Mouse (Mus musculus) retina, adult 2 months (tissue): Measurements from ENCODE around the gene Plagl1.

Source experiments
- DNase-seq: peaks from one replicate; pipeline ENCODE4 v3.0.0-alpha.2; 2012; ENCODE audit warnings: low read depth, low spot score

The Plagl1 gene

DNA sequence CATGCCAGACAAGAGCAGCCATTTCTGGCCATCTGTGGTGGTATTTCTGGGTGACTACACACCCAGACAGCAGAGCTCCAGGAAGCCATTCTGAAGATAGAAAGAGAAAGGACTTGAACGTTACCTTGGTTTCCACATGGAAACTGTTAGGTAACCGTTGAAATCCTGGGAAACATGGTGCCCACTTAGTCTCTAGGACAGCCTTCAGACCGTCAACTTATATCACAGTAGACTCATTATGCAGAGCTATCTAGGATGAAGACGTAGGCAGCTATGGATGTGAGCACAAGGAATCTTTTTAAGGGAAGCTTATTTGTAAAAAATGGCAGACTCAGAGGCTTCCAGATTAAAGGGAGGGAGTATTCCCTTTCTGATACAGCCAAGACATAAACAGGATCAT is 73.5 kb downstream of the Plagl1 start:
- DNase-seq: no peak

DNA sequence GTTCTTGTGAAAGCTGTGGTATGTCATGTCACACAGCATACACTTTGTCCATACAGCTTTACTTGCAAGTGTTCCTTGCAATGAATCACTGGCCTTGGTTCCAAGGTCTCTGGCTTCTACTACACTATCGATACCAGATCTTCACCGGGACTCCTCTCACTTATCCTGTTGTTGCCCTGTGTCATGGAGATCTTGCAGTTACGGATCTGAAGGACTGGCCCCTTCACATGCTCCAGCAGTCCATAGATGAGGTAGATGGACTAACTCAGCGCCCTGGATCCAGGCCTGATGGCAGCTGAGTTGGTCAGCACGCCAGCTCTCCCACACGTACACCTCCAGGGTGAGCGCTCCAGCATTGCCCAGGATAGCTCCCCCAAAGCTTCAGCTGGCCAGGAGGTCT is 75.0 kb downstream of the Plagl1 start:
- no peak for DNase-seq

DNA sequence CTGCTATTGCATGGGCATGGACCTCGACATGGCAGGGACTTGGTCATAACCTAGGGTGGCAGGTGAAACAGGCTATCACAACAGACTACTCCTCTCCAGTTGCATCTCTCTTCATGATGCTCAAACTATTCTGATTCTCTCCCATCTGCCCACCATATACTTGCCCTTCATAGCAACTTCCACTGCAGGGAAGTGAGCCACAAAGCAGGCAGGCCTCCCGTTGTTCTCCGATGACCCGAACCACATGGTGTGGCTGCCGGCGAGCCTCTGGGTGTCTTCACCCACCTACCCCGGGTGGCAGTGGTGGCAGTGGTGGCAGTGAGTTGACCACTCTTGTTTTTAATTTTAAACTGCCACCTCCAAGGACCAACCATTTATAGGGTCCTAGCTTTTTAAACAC is 75.4 kb downstream of the Plagl1 start:
- no peak for DNase-seq

DNA sequence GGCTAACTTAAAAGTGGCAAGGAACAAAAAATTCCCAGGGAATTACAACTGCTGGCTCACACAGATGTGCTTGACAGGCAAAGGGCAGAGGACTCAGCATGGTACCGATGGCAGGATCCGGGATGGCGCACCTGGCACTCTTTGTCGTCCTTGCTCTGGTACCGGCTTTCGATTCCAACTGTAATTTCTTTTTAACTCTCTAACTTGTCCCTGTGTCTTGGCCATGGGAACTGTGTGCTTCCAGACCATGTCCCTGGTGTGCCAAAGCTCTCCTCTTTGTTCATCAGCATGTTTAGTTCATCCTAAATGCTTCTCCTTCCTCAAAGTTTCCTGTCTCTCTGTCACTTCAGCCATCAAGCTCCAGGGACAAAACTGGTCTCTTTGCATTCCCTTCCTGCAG is 77.6 kb downstream of the Plagl1 start:
- DNase-seq: no peak

DNA sequence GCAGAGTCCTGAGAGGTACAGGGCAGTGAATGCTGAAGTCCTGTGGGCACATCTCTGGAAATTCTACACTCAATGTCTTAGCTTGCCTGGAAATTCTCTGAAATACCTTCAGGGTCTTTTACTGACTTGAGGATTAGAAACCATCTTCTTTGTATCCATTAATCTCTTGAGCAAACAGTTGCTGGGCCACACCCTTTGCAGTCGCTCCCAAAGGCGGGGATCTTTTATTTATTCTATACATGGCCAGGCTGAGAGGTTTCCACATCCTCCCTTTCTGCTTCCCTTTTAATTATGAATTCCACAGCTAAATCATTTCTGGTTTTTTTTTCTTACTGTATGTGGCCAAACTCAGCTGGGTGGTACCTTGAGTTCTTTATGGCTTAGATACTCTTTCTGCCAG is 80.1 kb downstream of the Plagl1 start:
- DNase-seq: no peak

DNA sequence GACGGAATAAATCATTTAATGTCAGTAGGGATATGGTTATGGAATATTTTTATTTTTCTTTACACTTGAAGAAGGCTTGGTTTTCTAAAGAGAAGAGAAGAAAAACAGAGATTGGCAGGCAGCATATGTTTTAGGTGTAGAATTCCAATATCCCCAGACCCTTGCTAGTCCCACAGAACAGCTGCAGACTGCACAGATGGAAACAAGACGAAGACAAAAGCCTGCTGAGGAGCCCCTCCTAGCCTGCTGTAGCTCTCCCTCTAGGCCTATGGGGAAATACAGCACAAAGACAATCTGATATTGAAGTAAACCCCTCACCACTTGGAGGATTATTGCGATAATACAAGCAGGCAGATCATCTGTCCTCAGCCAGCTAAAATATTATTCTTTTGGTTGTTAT is 90.1 kb downstream of the Plagl1 start:
- no peak for DNase-seq

DNA sequence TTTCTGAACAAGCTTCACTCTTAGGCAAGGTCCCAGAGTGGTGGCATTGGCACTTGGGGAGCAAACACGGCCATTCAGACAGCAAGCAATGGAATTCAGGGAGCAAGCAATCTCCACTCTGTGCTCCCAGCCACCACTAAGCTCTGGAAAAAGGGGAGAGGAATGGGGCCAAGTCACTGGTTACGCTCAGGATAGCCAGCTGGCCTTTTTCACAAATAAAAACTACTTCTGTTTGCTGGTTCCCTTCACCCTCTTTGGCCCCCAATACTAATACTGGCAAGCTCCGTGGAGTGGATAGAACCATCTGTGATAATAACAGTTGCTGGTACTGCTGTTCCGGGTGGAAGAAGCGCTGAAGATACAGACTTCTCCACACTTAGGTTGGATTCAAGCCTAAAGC is 91.0 kb downstream of the Plagl1 start:
- no peak for DNase-seq

DNA sequence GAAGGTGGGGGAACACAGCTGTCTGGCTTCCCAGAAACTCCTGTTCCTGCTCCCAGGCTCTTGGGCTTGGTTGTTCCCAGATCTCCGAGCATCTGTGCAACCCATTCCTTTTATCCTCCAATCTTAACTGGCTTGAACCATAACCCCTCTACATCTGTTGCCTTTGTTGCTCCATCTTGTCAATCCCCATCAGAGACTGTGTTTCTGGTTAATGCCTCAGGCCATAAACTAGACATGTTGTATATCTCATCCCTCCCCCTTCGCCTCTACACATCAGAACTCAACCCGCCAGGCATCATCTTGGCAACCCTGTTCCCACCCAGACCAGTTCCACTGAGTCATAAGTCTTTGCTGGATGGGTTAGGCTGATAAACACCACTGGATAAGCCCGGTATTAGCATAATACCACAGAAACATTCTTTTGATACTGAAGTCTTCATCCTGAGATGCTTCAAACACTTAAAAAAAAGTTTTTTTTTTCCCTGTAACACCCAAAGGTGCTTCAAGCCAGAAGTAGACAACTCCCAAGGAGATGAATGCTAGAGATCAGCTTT is 92.6 kb downstream of the Plagl1 start:
- DNase-seq: no peak

DNA sequence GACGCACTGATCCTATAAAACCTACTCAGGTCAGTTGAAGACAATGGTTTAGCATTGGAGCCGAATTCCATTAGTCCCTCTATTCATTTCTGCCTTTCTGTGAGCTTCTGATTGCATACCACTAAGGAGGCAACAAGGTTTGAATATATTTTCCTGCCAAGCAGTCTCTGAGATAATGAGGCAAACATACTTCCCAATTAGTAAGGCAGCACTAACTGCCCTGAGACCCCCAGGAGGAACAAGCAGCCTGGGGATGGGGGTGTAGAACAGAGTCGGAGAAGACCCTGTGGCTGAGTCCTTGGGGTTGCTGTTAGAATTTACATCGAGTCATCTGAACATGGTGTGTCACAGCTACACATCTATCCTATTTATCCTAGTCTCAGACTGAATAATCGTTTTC is 95.1 kb downstream of the Plagl1 start:
- no peak for DNase-seq

DNA sequence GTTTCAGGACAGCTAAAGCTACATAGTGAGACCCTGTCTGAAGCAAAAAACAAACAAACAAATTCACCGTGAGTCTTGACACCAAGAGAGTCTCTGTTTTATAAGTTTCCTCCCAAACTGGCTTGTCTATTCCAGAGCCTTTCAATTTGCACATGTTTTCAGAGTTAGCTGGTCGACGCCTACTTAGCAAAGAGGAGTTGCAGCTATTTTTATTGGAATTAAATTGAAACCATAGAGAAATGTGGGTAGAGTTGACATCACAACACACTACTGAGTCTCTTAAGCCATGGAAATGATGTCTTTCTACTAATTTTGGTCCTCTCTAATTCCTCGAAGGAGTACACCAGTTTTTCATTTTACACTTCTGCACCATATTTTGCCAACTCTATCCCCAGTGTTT is 100.6 kb downstream of the Plagl1 start:
- no peak for DNase-seq

DNA sequence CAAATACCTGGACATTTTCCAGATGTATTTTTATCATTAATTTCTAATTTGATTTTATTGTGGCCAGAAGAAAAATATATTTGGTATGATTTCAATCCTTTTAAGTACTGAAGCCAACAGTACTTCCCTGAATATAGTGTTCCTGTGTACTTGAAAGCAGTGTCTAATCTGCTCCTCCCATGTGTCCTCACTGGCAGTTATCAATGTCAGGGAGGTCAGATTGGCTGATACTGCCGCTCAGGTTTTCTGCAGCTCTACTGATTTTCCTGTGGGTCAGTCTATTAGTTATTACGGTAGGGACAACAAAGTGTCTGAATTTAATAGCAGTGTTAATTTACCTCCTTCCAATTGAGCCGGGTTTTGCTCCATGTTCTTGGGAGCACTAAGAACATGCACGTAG is 101.7 kb downstream of the Plagl1 start:
- no peak for DNase-seq

DNA sequence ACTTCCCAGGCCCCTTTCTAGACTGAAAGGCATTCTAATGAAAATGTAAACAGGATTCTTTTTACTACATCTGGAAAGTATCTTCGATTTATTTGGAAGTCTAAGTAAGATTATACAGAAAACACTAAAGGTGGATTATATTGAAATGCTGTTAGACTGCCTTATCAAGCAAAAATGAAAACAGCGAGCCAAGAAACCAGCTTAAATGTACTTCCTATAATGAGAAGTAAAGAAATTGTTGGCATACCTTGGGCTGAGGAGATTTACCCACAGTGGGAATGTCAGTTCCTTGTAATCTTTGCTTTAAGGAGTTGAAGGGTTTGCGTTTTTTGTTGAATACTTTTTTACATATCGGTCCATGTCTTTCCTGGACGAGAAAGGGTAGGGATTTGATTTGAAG is 108.2 kb downstream of the Plagl1 start:
- no peak for DNase-seq

DNA sequence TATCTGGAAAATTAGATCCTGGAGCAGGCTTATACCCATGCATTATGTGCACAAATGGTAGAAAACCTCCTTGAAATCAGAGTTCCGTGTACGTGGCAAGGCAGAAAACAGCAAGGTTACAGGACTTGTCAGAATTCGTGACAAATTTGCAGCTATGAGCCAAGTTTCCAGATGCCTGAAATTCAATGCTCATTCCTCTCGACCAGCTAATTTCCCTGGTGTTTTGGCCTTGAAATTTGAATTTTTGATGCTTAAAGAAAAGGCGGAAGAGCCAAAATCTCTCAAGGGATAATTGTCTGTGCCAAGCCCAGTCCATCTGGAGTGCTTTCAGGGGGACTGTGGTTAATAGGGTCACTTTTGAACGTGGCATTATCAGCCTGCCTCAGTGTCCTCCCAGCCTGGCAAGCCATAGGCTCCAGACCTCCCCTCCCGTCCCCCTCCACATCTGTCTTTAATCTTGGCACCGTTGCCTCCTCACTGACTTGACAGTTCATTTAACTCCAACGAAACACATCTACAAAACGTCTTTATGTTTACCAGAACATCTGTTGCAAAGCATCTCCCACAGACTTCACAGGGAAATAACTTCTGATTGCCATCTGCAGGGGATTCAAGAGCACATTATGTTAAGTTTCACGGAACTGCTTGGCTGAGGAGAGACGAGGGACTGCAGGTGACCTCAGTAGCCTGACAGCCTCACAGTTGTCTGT is 110.6 kb downstream of the Plagl1 start:
- no peak for DNase-seq

DNA sequence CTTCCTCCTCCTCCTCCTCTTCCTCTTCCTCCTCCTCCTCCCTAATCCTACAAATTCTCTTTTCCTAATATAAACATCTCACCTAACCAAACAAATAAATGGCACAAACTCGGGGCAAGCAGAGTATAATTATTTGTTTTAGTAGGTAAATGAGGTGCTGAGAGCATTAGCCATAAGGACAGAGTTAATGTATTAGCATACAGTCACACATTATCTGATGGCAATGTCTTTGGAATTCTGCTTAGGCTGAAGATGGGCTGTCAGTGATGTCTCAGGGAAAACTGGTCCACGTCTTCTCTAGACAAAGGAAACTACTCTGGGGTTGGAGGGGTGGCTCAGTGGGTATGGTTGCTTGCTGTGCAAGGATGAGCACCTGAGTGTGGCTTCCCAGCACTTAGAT is 111.2 kb downstream of the Plagl1 start:
- DNase-seq: no peak

DNA sequence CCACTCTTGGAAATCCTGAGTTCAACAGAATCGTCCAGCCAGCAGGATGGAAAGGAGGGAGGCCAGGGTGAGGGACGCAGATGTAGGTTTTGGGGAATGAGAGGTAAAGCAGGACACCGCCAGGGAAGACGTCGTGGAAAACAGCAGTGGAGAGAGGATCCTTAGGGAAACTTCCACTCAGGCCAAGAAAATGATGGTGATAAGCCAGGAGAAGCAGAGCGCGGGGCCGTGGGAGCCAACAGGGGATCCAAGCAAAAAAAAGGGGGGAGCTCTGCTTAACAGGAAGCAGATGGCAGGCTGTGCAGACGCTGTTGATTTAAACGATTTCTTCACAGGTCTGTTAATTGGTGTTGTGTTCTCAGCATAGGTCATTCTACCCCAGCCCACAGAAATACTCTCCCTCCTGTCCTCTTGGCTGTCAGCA is 112.5 kb downstream of the Plagl1 start:
- DNase-seq: no peak

DNA sequence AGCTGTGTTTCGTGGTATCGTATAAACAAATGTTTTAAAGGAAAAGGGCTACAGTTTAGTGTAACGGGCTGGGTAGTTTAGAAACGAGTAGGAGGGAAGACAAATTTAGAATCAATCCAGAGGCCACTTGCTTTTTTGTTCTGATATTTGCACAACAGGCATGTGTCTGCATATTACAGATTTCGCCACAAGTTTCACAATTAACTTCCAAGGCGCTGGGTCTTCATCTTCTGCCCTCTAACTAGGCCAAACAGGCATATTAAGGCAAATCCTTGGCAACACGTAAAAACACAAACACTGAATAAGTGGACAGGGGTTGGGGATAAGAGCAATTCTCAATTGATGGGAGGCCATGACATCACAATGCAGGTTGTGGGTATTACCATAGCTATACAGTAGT is 115.6 kb downstream of the Plagl1 start:
- no peak for DNase-seq

DNA sequence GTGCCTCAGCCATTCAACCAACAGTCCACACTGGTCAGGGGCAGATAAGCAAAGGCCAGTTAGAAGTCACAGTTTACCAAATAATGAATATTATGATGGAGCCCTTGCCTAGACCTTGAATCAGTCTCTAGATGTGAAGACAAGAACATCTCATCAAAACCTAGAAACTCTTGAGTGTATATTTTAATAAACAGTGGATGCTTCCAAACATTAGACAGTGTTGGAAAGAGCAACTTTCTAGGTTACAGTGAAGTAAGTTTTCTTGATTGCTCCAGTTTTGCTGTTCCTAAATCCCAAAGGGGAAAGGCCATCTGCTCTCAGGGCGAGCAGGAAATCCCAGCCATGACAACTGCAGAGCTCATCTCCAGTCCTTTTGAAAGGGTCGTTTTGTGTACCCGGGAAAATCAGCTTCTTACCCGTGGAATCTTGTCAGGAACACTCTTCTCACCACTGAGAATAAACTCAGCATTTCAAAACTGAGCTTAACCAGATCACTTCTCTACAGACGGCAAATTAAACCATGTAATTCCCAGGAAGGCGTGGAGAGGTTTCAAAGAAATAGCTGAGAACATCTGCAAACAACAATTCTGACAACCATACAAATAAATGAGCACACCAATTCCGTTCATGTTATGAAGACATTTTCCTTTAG is 117.8 kb downstream of the Plagl1 start, which contains the start of gene Zc2hc1b:
Gene Zc2hc1b, minus strand, starts transcription at position 51 of the 652 bp plus-strand sequence.
- no peak for DNase-seq

DNA sequence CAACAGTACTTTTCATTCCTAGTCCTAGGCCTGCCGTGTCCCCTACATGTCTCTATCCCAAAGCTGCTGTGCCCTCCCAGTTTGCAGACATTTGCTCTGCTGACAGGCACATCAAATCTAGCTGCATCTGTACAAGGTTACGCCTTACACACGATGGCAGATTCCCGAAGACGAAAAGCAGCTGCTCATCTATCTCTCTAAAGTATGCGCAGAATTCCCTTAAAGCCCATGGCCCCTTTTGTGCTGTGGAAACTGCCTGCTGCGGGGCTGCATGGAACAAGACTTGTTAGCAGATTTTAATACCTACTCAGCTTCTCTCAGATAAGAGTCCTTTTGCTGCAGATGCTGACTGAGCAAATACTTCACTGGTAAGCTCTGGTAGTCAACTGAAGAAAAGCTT is 119.9 kb downstream of the Plagl1 start:
- DNase-seq: no peak
